Comparison of ENCODE assay signal across 20 mouse cellular contexts in the genomic region with DNA sequence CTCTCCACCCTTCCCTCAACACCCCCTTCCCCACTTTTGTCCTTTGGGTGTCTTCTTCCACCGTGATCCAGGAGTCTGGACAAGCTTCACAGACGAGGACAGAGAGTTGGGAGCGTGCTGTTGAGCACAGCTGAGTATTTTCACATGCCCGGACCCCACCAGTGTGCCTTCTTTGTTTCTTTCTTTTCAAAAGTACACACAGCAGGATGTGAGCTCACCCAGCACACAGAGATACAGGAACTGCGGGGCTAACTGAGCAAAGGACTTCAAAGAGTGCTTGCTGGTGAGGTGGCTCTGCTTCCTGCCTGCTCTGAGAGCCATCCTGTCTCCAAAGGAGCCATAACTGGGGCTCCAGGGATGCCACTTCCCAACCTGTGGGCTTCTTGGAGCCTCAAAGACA. TPM values are rescaled to one million over a fixed set of nuclear protein-coding genes. Genes with fewer than 3 reads are reported as not detected.
A peak's percentile ranks its signal among the peaks of the same experiment; 100 is the strongest.
DNase-seq lines count a peak whose midpoint lies in the region; ATAC-seq lines count a peak whose summit lies in the region.
"Had no signal": no experiment of that assay in that cellular context is flagged by ENCODE, and none has a peak within 500 bp of the region (broad histone marks: within the 10 kb centered on the region; RNA-seq: fewer than 3 reads in every experiment).

No protein-coding gene starts in this region.

- WGBS in liver, embryonic 11.5 days = 66% methylated on average over 5 of the region's 5 CpGs
- WGBS in forebrain, embryonic 10.5 days = 71% methylated on average over 5 of the region's 5 CpGs

- H3K9me3 ChIP-seq in liver, embryonic 11.5 days (ENCODE audit: control insufficient read depth, low read length) = no peaks in the 10 kb centered on the region
- no peaks in the 10 kb centered on the region for H3K9me3 ChIP-seq in forebrain, embryonic 10.5 days
- H3K9me3 ChIP-seq: G1E; hindbrain, embryonic 12.5 days; limb, embryonic 13.5 days; lung, embryonic 15.5 days; neural tube, embryonic 12.5 days had no signal

- no peak overlapping the region for H3K4me2 ChIP-seq in liver, embryonic 11.5 days
- H3K4me2 ChIP-seq: heart, embryonic 12.5 days; hindbrain, embryonic 12.5 days; limb, embryonic 13.5 days; lung, embryonic 15.5 days; neural tube, embryonic 12.5 days had no signal

- H3K4me1 ChIP-seq in liver, embryonic 11.5 days (replicated peaks; ENCODE audit: control insufficient read depth, insufficient read depth, low read length) = peaks cover 15% of the 10 kb centered on the region
- H3K4me1 ChIP-seq in forebrain, embryonic 10.5 days = no peaks in the 10 kb centered on the region; the same call in 1 of the 2 replicates
- H3K4me1 ChIP-seq: hindbrain, embryonic 12.5 days; limb, embryonic 13.5 days; lung, embryonic 15.5 days; neural tube, embryonic 12.5 days had no signal

- no peaks in the 10 kb centered on the region for H3K36me3 ChIP-seq in liver, embryonic 11.5 days (ENCODE audit: control insufficient read depth, insufficient read depth, low read length)
- H3K36me3 ChIP-seq in forebrain, embryonic 10.5 days (replicated peaks) = no peaks in the 10 kb centered on the region
- H3K36me3 ChIP-seq: G1E; heart, embryonic 12.5 days; hindbrain, embryonic 12.5 days; limb, embryonic 13.5 days; lung, embryonic 15.5 days; neural tube, embryonic 12.5 days had no signal

- no peaks in the 10 kb centered on the region for H3K27me3 ChIP-seq in liver, embryonic 11.5 days (replicated peaks; ENCODE audit: control insufficient read depth, insufficient read depth, low read length)
- no peaks in the 10 kb centered on the region for H3K27me3 ChIP-seq in forebrain, embryonic 10.5 days (ENCODE audit: poor library complexity, severe bottlenecking)
- H3K27me3 ChIP-seq: heart, embryonic 12.5 days; hindbrain, embryonic 12.5 days; limb, embryonic 13.5 days; lung, embryonic 15.5 days; neural tube, embryonic 12.5 days had no signal

- H3K9ac ChIP-seq in liver, embryonic 11.5 days (ENCODE audit: low read depth, low read length) = no peak overlapping the region
- H3K9ac ChIP-seq: heart, embryonic 12.5 days; hindbrain, embryonic 12.5 days; limb, embryonic 13.5 days; lung, embryonic 15.5 days; neural tube, embryonic 12.5 days had no signal

- H3K27ac ChIP-seq in liver, embryonic 11.5 days (ENCODE audit: low read depth, low read length) = no peak overlapping the region
- H3K27ac ChIP-seq in forebrain, embryonic 10.5 days = no peak overlapping the region
- H3K27ac ChIP-seq: hindbrain, embryonic 12.5 days; limb, embryonic 13.5 days; lung, embryonic 15.5 days; neural tube, embryonic 12.5 days had no signal

- no peak for ATAC-seq in liver, embryonic 11.5 days (replicated peaks; ENCODE audit: low FRiP score)
- ATAC-seq: midbrain, embryonic 16.5 days had no signal

- no peak overlapping the region for H3K4me3 ChIP-seq in liver, embryonic 11.5 days (ENCODE audit: low read depth, low read length)
- H3K4me3 ChIP-seq in forebrain, embryonic 10.5 days = no peak overlapping the region
- H3K4me3 ChIP-seq: heart, embryonic 12.5 days; hindbrain, embryonic 12.5 days; limb, embryonic 13.5 days; lung, embryonic 15.5 days; neural tube, embryonic 12.5 days had no signal

- DNase-seq in liver, embryonic 11.5 days (ENCODE audit: low spot score) = peak; percentile 25
- DNase-seq in liver = no peak
- DNase-seq in T-cell, adult 2 months (ENCODE audit: low spot score) = peak; percentile 88
- peak; percentile 49 to 51 for DNase-seq in natural killer cell, adult 2 months (ENCODE audit: low spot score in 2 of 2)
- DNase-seq in thymus, postnatal 36 days = peak; percentile 61 to 81
- no peak for DNase-seq in right cerebral cortex, adult 2 months (ENCODE audit: low spot score in 2 of 2)
- DNase-seq in forebrain, embryonic 10.5 days (ENCODE audit: extremely low spot score, low spot score) = no peak
- DNase-seq: adrenal gland, postnatal 14 days; cerebellum, adult 8-10 months; gastrocnemius, postnatal 25 days; kidney, adult 11 months; kidney, postnatal 36 days; layer of hippocampus, postnatal 36 days had no signal

RNA-seq across cellular contexts. Expression of a gene that starts 32.3 kb away (rescaled TPM):
- polyA plus RNA-seq in liver, embryonic 11.5 days (2014; fragmentation: Nextera tagmentation; extraction: Ambion mirVana) = 11.9 and 13.0 TPM in 2 replicates
- 1.3 and 1.7 TPM in 2 replicates for polyA plus RNA-seq in forebrain, embryonic 10.5 days (2016; fragmentation: Nextera tagmentation; extraction: Ambion mirVana)
- polyA plus RNA-seq: G1E had no signal

Comparison
In these comparisons a context has a peak if more than half of its experiments do, and no peak if none do; other contexts are left out.
1. DNase-seq: peak in liver, embryonic 11.5 days (single experiment), T-cell, adult 2 months (single experiment), natural killer cell, adult 2 months (2 of 2) and thymus, postnatal 36 days (2 of 2); none in liver (single experiment), right cerebral cortex, adult 2 months (0 of 2) and forebrain, embryonic 10.5 days (single experiment).